ENCODE assay signal across 31 mouse cellular contexts in genomic region chr1:81637357-81637756, GRCm38 (mm10).
"Had no signal": no experiment of that assay in that cellular context is flagged by ENCODE, and none has a peak within 500 bp of the region (broad histone marks: within the 10 kb centered on the region; RNA-seq: fewer than 3 reads in every experiment).

No protein-coding gene starts in this region.

- H3K9me3 ChIP-seq: limb, embryonic 10.5 days; limb, embryonic 12.5 days; limb, embryonic 13.5 days; limb, embryonic 15.5 days; liver, embryonic 12.5 days; liver, embryonic 13.5 days; liver, embryonic 15.5 days; lung, embryonic 15.5 days; midbrain, embryonic 10.5 days; midbrain, embryonic 12.5 days; midbrain, embryonic 13.5 days; midbrain, embryonic 15.5 days had no signal

- H3K4me3 ChIP-seq: left cerebral cortex, adult 2 months; limb, embryonic 10.5 days; limb, embryonic 12.5 days; limb, embryonic 13.5 days; limb, embryonic 15.5 days; liver, embryonic 12.5 days; liver, embryonic 13.5 days; liver, embryonic 15.5 days; lung, embryonic 15.5 days; megakaryocyte, embryonic 14.5 days; midbrain, embryonic 10.5 days; midbrain, embryonic 12.5 days; midbrain, embryonic 13.5 days; midbrain, embryonic 15.5 days; myocyte had no signal

- DNase-seq: left cerebral cortex, postnatal 4 days; liver; liver, embryonic 13.5 days; liver, postnatal 0 days; lung, adult 18-20 months; lung, adult 2 months; lung, embryonic 14.5 days; lung, postnatal 10 days; lung, postnatal 14 days; lung, postnatal 36 days; lung, postnatal 4 days; midbrain, embryonic 14.5 days had no signal

- H3K9ac ChIP-seq: limb, embryonic 12.5 days; limb, embryonic 13.5 days; limb, embryonic 15.5 days; liver, embryonic 12.5 days; liver, embryonic 13.5 days; liver, embryonic 14.5 days; liver, embryonic 15.5 days; liver, postnatal 0 days; lung, embryonic 14.5 days; lung, embryonic 15.5 days; midbrain, embryonic 12.5 days; midbrain, embryonic 13.5 days; midbrain, embryonic 15.5 days had no signal

- H3K4me1 ChIP-seq: limb, embryonic 10.5 days; limb, embryonic 12.5 days; limb, embryonic 13.5 days; limb, embryonic 15.5 days; liver, embryonic 12.5 days; liver, embryonic 13.5 days; liver, embryonic 15.5 days; lung, embryonic 15.5 days; megakaryocyte, embryonic 14.5 days; midbrain, embryonic 10.5 days; midbrain, embryonic 12.5 days; midbrain, embryonic 13.5 days; midbrain, embryonic 15.5 days had no signal

- ATAC-seq: liver, embryonic 12.5 days; liver, postnatal 0 days; lung, postnatal 0 days; midbrain, embryonic 13.5 days; midbrain, embryonic 15.5 days; midbrain, embryonic 16.5 days had no signal

- H3K27ac ChIP-seq: left cerebral cortex, adult 2 months; limb, embryonic 10.5 days; limb, embryonic 12.5 days; limb, embryonic 13.5 days; limb, embryonic 15.5 days; liver, embryonic 12.5 days; liver, embryonic 13.5 days; liver, embryonic 14.5 days; liver, embryonic 15.5 days; lung, embryonic 15.5 days; macrophage; midbrain, embryonic 10.5 days; midbrain, embryonic 12.5 days; midbrain, embryonic 13.5 days; midbrain, embryonic 15.5 days had no signal

- H3K36me3 ChIP-seq: limb, embryonic 10.5 days; limb, embryonic 12.5 days; limb, embryonic 13.5 days; limb, embryonic 15.5 days; liver, embryonic 12.5 days; liver, embryonic 13.5 days; liver, embryonic 15.5 days; lung, embryonic 15.5 days; midbrain, embryonic 10.5 days; midbrain, embryonic 12.5 days; midbrain, embryonic 13.5 days; midbrain, embryonic 15.5 days had no signal

- H3K4me2 ChIP-seq: limb, embryonic 12.5 days; limb, embryonic 13.5 days; limb, embryonic 15.5 days; liver, embryonic 11.5 days; liver, embryonic 12.5 days; liver, embryonic 13.5 days; liver, embryonic 15.5 days; lung, embryonic 14.5 days; lung, embryonic 15.5 days; midbrain, embryonic 12.5 days; midbrain, embryonic 13.5 days; midbrain, embryonic 15.5 days had no signal

- H3K27me3 ChIP-seq: limb, embryonic 12.5 days; limb, embryonic 13.5 days; limb, embryonic 15.5 days; liver, embryonic 12.5 days; liver, embryonic 13.5 days; liver, embryonic 15.5 days; lung, embryonic 15.5 days; megakaryocyte, embryonic 14.5 days; midbrain, embryonic 12.5 days; midbrain, embryonic 13.5 days; midbrain, embryonic 15.5 days had no signal
